Mouse (Mus musculus) adrenal gland, postnatal 4 days (tissue): ENCODE results near the gene Prl3c1. TPM values are rescaled to one million over a fixed set of nuclear protein-coding genes. Genes with fewer than 3 reads are reported as not detected.
"Not testable (repeated sequence)": the region's sequence is repeated elsewhere in the genome, so short reads cannot be mapped to it uniquely, and the experiment has no call there.

Experiments
- DNase-seq, 2 experiments: peaks; one replicate each; pipeline ENCODE4 v3.0.0; 2021 to 2022; ENCODE audit warnings: low spot score in 2 of 2, mixed read lengths in 2 of 2
- long read RNA-seq, 2 experiments: library from polyadenylated mRNA; stranded (forward); transcript quantifications; one replicate each; pipeline ENCODE4 v2.0.0; 2021
- total RNA-seq, 2 experiments: library from RNA; stranded (reverse); gene quantifications; 2 replicates each; pipeline ENCODE4 v1.2.3; 2021

Prl3c1 gene
- total RNA-seq, result not detected
- long read RNA-seq, experiment 1, result 0 reads
- long read RNA-seq, experiment 2, result 0 reads

DNA sequence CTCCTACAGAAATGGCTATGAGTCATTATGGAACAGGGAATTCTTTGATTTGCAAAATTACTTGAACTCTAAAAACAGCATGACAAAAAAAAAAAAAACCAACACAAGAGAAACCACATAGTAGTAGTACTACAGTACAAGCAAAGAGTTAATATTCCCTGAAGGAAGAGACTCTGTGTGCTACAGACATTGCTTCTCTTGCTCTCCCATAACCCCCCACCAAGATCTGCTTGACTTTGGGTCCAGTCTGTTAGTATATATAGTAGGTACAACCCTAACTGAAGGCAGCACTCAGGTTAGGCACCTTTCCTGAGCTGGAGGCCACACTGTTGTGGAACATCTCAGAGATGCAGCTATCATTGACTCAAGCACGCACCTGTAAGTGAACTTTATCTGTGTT, at the start of gene Prl3c1:
Gene Prl3c1, plus strand, starts transcription at position 301 of the 400 bp plus-strand sequence.
- DNase-seq, result no peak

DNA sequence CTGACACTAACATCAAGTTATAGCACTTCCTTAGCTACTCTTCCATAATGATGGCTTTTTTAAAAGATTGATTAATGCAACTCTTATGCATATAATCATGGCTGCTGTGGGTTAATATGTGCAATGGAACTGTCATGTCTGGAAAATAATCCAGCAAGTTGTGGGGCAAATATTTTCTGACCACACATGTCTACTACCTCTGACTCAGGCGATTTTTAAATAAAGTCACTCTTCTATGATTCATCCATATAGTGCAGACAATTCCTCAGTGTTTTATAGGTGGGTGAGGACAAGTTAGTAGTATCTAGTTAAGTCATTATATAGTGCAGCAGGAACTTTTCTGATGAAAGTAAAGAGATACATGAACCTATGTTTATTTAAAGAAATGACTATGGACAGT, 48.2 kb upstream of the Prl3c1 start:
- no peak for DNase-seq

DNA sequence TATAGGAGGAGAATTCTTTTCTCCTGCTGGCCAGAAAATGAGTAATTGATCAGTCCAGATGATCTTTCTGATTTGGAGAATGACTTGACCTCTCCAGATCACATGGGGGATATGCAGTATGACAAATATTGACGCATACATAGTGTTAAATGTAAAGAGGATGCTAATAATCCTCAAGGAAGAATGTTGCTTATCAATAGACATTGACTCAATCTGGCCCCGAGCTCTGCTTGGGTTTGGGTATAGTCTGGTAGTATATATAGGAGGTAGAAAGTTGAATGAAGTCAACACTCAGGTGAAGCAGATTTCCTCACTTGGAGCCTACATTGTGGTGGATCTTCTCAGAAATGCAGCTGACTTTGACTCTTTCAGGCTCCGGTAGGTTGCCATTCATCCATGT, 40.0 kb upstream of the Prl3c1 start, which contains the start of gene Prl3d3:
Gene Prl3d3, plus strand, starts transcription at position 301 of the 400 bp plus-strand sequence.
- DNase-seq, result not testable (repeated sequence)

DNA sequence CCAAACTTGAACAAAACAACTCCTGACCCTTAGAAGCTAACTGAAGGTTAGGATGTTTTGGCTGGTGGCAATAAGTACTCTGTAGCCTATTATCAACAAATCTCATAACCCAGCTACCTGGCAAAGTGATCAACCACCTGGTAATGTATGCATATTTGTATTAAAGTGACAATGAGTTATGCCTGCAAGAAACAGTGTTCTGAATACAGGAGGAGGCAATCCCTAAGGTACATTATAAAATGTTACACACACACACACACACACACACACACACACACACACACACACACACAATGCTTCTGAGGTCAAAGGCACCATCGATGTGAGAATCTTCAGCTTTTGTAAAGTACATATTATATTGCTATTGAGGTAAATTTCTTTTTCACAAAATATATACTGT, 45.1 kb downstream of the Prl3c1 start, which contains the start of gene Prl3b1:
Gene Prl3b1, plus strand, starts transcription at position 301 of the 400 bp plus-strand sequence.
- DNase-seq, result no peak

Other genes starting within 250 kb of the Prl3c1 start
- gene Prl, start 139.1 kb upstream of the Prl3c1 start, total RNA-seq, result not detected
- not detected for gene Prl3d1, start 102.5 kb upstream of the Prl3c1 start, total RNA-seq
- gene Prl3d2, start 75.0 kb upstream of the Prl3c1 start, total RNA-seq, result not detected
- not detected for gene Prl3d3, start 39.9 kb upstream of the Prl3c1 start, total RNA-seq
- not detected for gene Prl3b1, start 45.2 kb downstream of the Prl3c1 start, total RNA-seq
- gene Prl3a1, start 62.8 kb downstream of the Prl3c1 start, total RNA-seq, result not detected
- not detected for gene Prl6a1, start 116.0 kb downstream of the Prl3c1 start, total RNA-seq
- gene Prl8a2, start 149.0 kb downstream of the Prl3c1 start, total RNA-seq, result under 1 TPM; 0.34 TPM
- not detected for gene Prl2b1, start 194.2 kb downstream of the Prl3c1 start, total RNA-seq
- not detected for gene Prl8a6, start 242.0 kb downstream of the Prl3c1 start, total RNA-seq